Mouse (Mus musculus) brain, embryonic 18.5 days (tissue): Measurements from ENCODE around the gene Cmtm5.
"Not testable (repeated sequence)": the region's sequence is repeated elsewhere in the genome, so short reads cannot be mapped to it uniquely, and the experiment has no call there.

ENCODE experiments used
- DNase-seq: peaks from one replicate; pipeline ENCODE4 v3.0.0-alpha.2; 2012; ENCODE audit warnings: low read depth, low spot score

Cmtm5 gene

GRCm38 (mm10) chr14:54932645-54933150, 3.4 kb upstream of the Cmtm5 start, which contains the start of gene Il25:
TSS of gene Il25 (plus strand) at chr14:54932695.
- DNase-seq, result no peak

GRCm38 (mm10) chr14:54936831-54937160, 735 bp downstream of the Cmtm5 start:
- no peak for DNase-seq

DNA sequence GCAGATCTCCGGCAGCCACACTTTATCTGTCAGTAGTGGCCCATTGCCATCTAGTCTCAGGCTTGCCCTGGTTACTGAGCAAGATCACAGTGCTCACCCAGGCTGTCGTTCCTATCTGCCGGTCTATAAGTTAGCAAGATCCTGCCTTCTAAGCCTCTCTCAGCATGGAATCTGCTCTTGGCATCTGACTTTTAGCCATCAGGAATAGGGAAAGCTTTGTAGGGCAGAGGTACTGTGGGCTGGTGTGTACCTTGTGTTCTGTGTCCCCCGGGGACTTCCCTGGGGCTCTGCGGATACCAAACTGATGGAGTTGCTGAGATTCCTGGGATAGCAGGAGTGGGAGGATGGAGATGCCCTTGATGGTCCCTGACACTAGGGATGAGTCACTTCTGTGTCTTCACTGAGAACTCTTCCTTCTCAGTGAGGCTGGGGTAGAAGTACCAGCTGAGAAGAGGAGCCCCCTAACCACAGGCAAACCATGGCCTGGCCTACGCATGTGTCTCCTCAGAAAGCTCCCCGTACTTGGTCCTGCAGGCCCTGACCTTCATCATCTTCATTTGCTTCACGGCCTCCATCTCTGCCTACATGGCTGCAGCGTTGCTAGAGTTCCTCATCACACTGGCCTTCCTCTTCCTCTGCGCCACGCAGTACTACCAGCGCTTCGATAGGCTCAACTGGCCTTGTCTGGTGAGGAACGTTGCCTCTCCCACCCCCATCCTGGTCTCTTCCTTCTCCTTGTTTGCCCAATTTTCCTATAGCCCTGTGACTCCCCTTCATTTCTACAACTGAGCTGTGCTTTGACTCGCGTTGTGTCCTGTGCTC, 1.5 kb downstream of the Cmtm5 start:
- no peak for DNase-seq

DNA sequence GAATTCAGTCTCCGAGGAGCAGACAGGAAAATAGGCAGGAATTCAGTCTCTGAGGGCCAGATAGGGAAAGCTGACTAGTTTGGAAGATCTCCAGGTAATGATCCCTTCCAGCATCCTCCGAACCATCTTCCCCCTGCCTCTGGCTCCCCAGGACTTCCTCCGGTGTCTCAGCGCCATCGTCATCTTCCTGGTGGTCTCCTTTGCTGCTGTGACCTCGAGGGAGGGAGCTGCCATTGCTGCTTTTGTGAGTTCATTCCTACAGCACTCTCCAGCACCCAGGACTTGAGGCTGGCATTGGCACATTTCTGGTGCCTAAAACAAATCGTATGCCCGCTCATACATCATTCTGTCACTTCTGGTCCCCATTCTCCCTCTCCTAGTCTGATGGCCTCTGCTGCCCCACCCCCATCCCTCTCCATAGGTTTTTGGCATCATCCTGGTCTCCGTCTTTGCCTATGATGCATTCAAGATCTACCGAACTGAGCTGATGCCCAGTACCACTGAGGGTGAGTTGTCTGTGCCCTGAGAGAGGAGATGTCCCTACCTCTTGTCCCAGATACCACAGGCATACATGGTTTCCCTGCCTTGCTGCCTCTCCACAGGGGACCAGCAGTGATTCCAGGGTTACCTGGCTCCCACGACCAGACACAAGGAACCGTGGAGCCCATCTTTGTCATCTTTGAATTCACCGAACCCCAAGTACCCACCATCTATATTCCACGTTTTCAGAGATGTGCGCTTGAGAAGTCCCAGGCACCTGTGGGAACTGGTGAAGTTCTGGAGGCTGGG, 2.6 kb downstream of the Cmtm5 start:
- DNase-seq, result no peak

DNA sequence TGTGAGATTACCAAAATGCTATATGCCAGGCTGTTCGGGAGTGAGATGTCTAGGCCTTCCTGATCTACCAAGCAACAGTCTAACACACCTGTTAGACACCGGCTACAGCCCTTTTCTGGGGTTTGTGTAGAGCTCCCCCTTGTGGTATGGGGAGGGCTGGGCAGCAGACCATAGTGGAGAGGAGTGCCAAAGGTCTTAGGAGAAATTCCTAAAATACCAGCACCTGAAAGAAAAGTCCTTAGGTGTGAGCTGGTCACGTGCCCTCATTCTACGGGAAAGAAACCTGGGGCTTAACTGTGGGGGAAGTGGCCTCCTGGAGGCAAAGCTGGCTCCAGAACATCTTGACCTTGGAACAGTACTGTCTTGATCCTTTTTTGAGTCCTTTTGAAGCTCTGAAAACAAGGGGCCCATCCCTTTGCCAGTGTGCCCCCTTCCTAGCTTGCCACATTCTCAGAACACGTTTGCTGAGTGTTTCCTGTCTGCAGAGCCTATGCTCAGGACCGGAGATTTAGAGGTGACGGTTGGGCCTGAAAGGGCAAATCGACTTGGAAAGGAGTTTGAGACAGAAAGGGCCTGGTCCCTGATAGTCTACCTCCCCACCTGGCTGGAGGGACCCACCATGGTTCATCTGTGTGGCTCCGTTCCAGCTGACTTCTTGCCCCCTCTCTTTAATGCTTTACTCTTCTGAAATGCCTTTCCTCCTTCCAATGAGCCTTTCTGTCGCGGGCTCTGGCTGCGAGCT, 3.5 kb downstream of the Cmtm5 start:
- no peak for DNase-seq

GRCm38 (mm10) chr14:54940176-54940530, 4.1 kb downstream of the Cmtm5 start:
- DNase-seq, result no peak

GRCm38 (mm10) chr14:54941024-54941978, 5.2 kb downstream of the Cmtm5 start:
- no peak for DNase-seq

- DNase-seq, result no peak
Observed at GRCm38 (mm10) chr14:54942479-54942878, 6.4 kb downstream of the Cmtm5 start.

- DNase-seq, result no peak
Observed at GRCm38 (mm10) chr14:54943971-54944370, 7.9 kb downstream of the Cmtm5 start.

GRCm38 (mm10) chr14:54944939-54945338, 8.9 kb downstream of the Cmtm5 start:
- DNase-seq, result no peak

DNA sequence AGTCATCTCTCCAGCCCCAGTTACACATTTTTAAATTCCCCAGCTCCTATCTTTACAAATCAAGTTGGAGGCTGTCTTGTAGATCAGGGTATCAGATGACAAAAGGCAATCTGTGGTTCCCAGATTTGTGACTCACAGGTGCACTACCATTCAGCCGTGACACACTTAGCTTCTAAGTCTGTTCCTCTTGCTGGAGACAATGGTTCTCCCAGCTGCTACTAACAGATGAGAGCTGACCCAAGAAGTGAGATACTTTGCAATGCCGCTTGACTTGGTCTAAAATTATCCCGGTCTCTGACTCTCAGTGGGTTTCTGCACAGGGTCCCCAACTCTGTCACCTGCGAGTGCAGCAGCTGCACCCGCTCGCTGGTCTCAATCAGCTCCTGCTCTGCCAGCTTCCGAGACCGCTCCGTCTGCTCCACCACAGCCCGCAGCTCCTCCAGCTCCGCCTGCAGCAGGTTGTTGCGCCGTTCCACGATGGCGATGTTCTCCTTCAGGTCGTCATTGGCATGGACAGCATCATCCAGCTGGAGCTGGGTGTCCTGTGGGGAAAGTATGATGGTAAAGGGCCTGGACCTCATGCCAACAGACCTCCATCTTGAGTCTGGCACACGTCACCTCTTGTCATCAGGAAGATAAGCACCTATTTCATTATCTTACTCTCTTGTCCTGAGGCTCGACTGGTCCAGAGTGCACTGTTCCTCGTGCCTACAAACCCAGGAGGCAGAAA, 10.1 kb downstream of the Cmtm5 start:
- no peak for DNase-seq

- not testable (repeated sequence) for DNase-seq
Observed at GRCm38 (mm10) chr14:54947008-54947407, 10.9 kb downstream of the Cmtm5 start.

GRCm38 (mm10) chr14:54948781-54949180, 12.7 kb downstream of the Cmtm5 start:
- DNase-seq, result no peak

- DNase-seq, result no peak
Observed at GRCm38 (mm10) chr14:54950493-54950892, 14.4 kb downstream of the Cmtm5 start.

GRCm38 (mm10) chr14:54951587-54951986, 15.5 kb downstream of the Cmtm5 start:
- DNase-seq, result no peak

DNA sequence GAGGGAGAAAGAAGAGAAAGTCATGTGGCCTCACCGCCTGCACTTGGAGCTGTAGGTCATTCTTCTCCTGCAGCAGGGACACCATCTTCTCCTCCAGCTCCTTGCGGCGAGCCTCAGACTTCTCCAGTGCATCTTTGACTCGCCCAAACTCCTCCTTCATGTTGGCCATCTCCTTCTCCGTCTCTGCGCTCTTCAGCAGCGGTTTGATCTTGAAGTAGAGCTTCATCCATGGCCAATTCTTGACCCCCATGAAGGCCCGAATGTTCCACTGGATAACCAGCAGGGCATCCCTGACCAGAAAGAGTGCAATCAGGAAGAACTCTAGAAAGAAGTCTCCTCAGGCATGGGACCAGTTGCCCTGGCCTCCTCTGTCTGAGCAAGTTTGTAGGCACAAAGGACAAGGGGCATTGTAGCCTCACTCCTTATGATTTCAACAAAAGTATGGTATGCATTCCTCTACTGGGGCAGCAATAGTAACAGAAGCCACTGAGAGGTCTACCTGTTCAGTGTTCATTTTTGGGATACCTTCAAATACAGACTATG, 17.7 kb downstream of the Cmtm5 start:
- no peak for DNase-seq

DNA sequence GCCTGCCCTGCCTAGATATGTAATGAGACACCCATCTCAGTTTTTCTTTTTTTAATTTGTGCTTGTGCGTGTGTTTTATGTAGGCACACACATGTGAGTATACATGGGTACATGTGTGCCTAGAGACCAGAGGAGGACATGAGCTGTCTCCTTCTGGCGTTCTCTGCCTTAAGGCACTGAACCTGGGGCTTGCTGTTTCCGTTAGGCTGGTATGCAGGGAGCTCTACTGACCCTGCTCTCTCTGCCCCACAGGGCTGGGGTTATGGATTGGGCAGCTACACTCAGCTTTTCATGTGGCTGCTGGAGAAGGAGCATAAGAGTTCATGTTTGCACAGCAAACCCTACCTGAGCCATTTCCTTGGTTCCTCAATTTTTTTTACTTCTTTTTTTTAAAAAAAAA, 18.4 kb downstream of the Cmtm5 start:
- DNase-seq, result no peak

DNA sequence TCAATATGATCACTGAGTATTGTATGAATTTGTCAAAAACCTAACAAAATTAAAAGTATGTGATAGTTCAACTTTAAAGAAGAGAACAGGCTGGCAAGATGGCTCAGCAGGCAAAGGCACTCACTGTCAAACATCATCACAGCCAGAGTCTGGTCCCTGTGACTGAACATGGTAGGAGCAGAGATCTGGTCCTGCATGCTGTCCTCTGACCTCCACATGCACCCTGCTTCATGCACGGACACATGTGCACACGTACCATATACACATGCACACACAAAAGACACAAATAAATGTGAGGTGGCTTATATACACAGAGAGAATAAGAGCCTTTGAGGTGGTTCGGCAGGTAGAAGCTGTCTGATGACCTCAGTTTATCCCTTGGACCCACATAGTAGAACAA, 19.4 kb downstream of the Cmtm5 start:
- DNase-seq, result no peak

DNA sequence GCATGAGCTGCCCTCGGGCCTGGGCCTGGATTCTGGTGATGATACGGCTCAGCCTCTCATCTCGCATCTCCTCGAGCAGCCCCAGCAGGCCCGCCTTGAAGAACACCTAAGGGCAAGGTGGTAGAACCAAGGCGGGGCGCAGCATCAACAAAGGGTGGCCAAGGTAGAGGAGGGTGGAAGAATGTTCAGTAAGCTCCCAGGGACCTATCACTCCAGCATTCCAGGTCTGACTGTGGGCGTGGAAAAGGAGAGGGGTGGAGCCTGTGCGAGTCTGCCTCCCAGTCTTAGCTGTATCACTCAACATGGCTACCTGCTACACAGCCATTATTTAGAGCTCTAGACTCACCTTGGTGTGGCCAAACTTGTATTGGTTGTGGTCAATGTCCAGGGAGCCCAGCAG, 20.5 kb downstream of the Cmtm5 start:
- no peak for DNase-seq

DNA sequence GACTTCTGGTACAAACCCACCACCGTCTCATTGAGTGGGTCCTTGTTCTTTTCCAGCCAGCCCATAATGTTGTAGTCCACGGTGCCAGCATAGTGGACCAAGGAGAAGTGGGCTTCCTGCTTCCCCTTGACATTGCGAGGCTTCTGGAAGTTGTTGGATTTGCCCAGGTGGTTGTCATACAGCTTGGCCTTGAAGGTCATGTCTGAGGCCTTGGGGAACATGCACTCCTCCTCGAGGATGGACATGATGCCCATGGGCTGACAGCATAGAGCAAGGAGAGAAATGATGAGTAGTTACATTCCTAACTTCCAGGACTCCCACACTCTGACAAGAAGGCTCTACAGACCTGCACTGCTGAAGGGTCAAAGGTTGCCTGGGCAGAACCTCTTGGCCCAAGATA, 22.4 kb downstream of the Cmtm5 start:
- DNase-seq, result no peak
